Mouse (Mus musculus) CH12.LX (cell line): Measurements from ENCODE around the gene 4930522H14Rik. TPM values are rescaled to one million over a fixed set of nuclear protein-coding genes. Genes with fewer than 3 reads are reported as not detected.

Experiments used
- DNase-seq: peaks from one replicate; pipeline ENCODE4 v3.0.0-alpha.2; 2013; ENCODE audit errors: extremely low read depth
- H3K27ac ChIP-seq: 2 replicates; pipeline ENCODE4 v1.5.1; 2012; ENCODE audit warnings: low read depth, mild to moderate bottlenecking, control low read depth, moderate library complexity; ENCODE audit not compliant: insufficient read depth
- H3K27me3 ChIP-seq: replicated peaks from 2 replicates; pipeline ENCODE3; 2012; ENCODE audit warnings: inconsistent platforms
- H3K36me3 ChIP-seq, 2 experiments: replicated peaks in 1 of 2; 2 replicates each; pipeline versions ENCODE3 to v1.6.1; 2012; ENCODE audit warnings: inconsistent platforms in 1 of 2, low read length in 1 of 2, mild to moderate bottlenecking in 1 of 2, mixed read lengths in 1 of 2, moderate library complexity in 1 of 2; ENCODE audit not compliant: control insufficient read depth in 1 of 2, insufficient read depth in 1 of 2
- H3K4me1 ChIP-seq, 2 experiments: 2 replicates each; pipeline ENCODE4 v1.6.1; 2012; ENCODE audit warnings: inconsistent platforms in 1 of 2, moderate library complexity in 1 of 2; ENCODE audit not compliant: insufficient read depth in 2 of 2, control insufficient read depth in 1 of 2
- H3K4me2 ChIP-seq: 2 replicates; pipeline ENCODE4 v1.6.1; 2012; ENCODE audit warnings: low read depth, mild to moderate bottlenecking, control low read depth; ENCODE audit not compliant: poor library complexity, insufficient read depth, severe bottlenecking
- H3K4me3 ChIP-seq, 3 experiments: fragments of 150-350 bp in 1 of 3; sonication (generic) in 1 of 3; replicated peaks in 1 of 3; 2 replicates each; pipeline versions ENCODE3 to v1.5.1; 2011 to 2012; ENCODE audit warnings: low read depth in 2 of 3, low read length in 2 of 3, mild to moderate bottlenecking in 2 of 3, moderate library complexity in 2 of 3, control low read depth in 1 of 3, improper control_type of control experiment in 1 of 3, inconsistent platforms in 1 of 3, mixed read lengths in 1 of 3; ENCODE audit not compliant: poor library complexity in 1 of 3
- H3K79me2 ChIP-seq: replicated peaks from 2 replicates; pipeline ENCODE4 v1.6.1; 2012; ENCODE audit warnings: mild to moderate bottlenecking, moderate library complexity; ENCODE audit not compliant: control insufficient read depth, poor library complexity, insufficient read depth, severe bottlenecking; ENCODE audit errors: extremely low read depth
- H3K9ac ChIP-seq: 2 replicates; pipeline ENCODE4 v1.6.1; 2012; ENCODE audit warnings: low read depth, mild to moderate bottlenecking, control low read depth, moderate library complexity; ENCODE audit not compliant: insufficient read depth
- H3K9me3 ChIP-seq: replicated peaks from 2 replicates; pipeline ENCODE3; 2012; ENCODE audit warnings: low read length, inconsistent platforms, mixed read lengths
- BHLHE40 ChIP-seq: IDR thresholded peaks from 2 replicates; pipeline ENCODE4 v1.6.1; 2011; ENCODE audit warnings: mild to moderate bottlenecking, low read depth, low read length, improper control_type of control experiment
- CHD1 ChIP-seq: IDR thresholded peaks from 2 replicates; pipeline ENCODE4 v1.6.1; 2012; ENCODE audit warnings: low read depth, low read length, improper control_type of control experiment, inconsistent platforms
- CHD2 ChIP-seq: IDR thresholded peaks from 2 replicates; pipeline ENCODE4 v1.6.1; 2011; ENCODE audit warnings: low read length, improper control_type of control experiment
- CTCF ChIP-seq, 2 experiments: IDR thresholded peaks in 1 of 2; conservative IDR thresholded peaks in 1 of 2; 2 replicates each; pipeline ENCODE4 v1.5.1; 2011 to 2012; ENCODE audit warnings: low read depth in 2 of 2, low read length in 2 of 2, improper control_type of control experiment in 1 of 2, inconsistent platforms in 1 of 2, mild to moderate bottlenecking in 1 of 2, moderate library complexity in 1 of 2
- E2F4 ChIP-seq: IDR thresholded peaks from 2 replicates; pipeline ENCODE4 v1.6.1; 2011; ENCODE audit warnings: low read depth, low read length, improper control_type of control experiment; ENCODE audit not compliant: insufficient replicate concordance
- GABPA ChIP-seq: IDR thresholded peaks from 2 replicates; pipeline ENCODE4 v1.6.1; 2012; ENCODE audit warnings: low read depth, low read length, improper control_type of control experiment, inconsistent platforms; ENCODE audit not compliant: insufficient replicate concordance
- HCFC1 ChIP-seq: IDR thresholded peaks from 2 replicates; pipeline ENCODE4 v1.6.1; 2012; ENCODE audit warnings: low read depth, mild to moderate bottlenecking, inconsistent platforms, low read length, improper control_type of control experiment
- JUN ChIP-seq: IDR thresholded peaks from 2 replicates; pipeline ENCODE4 v1.6.1; 2011; ENCODE audit warnings: low read depth, mild to moderate bottlenecking, low read length, improper control_type of control experiment, moderate library complexity; ENCODE audit not compliant: insufficient read depth
- JUND ChIP-seq: conservative IDR thresholded peaks from 2 replicates; pipeline ENCODE4 v1.6.1; 2011; ENCODE audit warnings: low read depth, low read length, improper control_type of control experiment
- KAT2A ChIP-seq: IDR thresholded peaks from 2 replicates; pipeline ENCODE4 v1.6.1; 2012; ENCODE audit warnings: low read length, improper control_type of control experiment, inconsistent platforms; ENCODE audit not compliant: insufficient replicate concordance
- MAFK ChIP-seq: IDR thresholded peaks from 2 replicates; pipeline ENCODE4 v1.6.1; 2011; ENCODE audit warnings: low read length, improper control_type of control experiment; ENCODE audit not compliant: insufficient replicate concordance
- MAX ChIP-seq: IDR thresholded peaks from 2 replicates; pipeline ENCODE4 v1.6.1; 2011; ENCODE audit warnings: low read length, improper control_type of control experiment
- MAZ ChIP-seq: IDR thresholded peaks from 2 replicates; pipeline ENCODE4 v1.6.1; 2012; ENCODE audit warnings: low read depth, mild to moderate bottlenecking, inconsistent platforms, low read length, improper control_type of control experiment, moderate library complexity
- MEF2A ChIP-seq: IDR thresholded peaks from 2 replicates; pipeline ENCODE4 v1.6.1; 2014; ENCODE audit warnings: low read depth, mild to moderate bottlenecking, inconsistent platforms, low read length, improper control_type of control experiment, borderline replicate concordance
- MYC ChIP-seq: IDR thresholded peaks from 2 replicates; pipeline ENCODE4 v1.6.1; 2011; ENCODE audit warnings: low read depth, mild to moderate bottlenecking, improper control_type of control experiment, low read length
- PAX5 ChIP-seq: IDR thresholded peaks from 2 replicates; pipeline ENCODE4 v1.6.1; 2012; ENCODE audit warnings: low read length, inconsistent platforms, mixed read lengths
- POLR2A ChIP-seq: IDR thresholded peaks from 2 replicates; pipeline ENCODE4 v1.6.1; 2011; ENCODE audit warnings: low read depth, mild to moderate bottlenecking, improper control_type of control experiment, low read length
- POLR2AphosphoS2 ChIP-seq: IDR thresholded peaks from 2 replicates; pipeline ENCODE4 v1.6.1; 2011; ENCODE audit warnings: low read depth, low read length, improper control_type of control experiment
- RCOR1 ChIP-seq: conservative IDR thresholded peaks from 2 replicates; pipeline ENCODE4 v1.6.1; 2012; ENCODE audit warnings: low read depth, mild to moderate bottlenecking, inconsistent platforms, low read length, improper control_type of control experiment
- SMC3 ChIP-seq: IDR thresholded peaks from 2 replicates; pipeline ENCODE4 v1.6.1; 2011; ENCODE audit warnings: low read depth, low read length, improper control_type of control experiment
- TBP ChIP-seq: conservative IDR thresholded peaks from 2 replicates; pipeline ENCODE4 v1.6.1; 2011; ENCODE audit warnings: low read depth, low read length, improper control_type of control experiment
- TCF12 ChIP-seq: IDR thresholded peaks from 2 replicates; pipeline ENCODE4 v1.6.1; 2014; ENCODE audit warnings: low read depth, mild to moderate bottlenecking, inconsistent platforms, low read length, improper control_type of control experiment
- UBTF ChIP-seq: IDR thresholded peaks from 2 replicates; pipeline ENCODE4 v1.6.1; 2012; ENCODE audit warnings: low read depth, mild to moderate bottlenecking, inconsistent platforms, low read length, improper control_type of control experiment, moderate library complexity
- USF2 ChIP-seq: conservative IDR thresholded peaks from 2 replicates; pipeline ENCODE4 v1.6.1; 2011; ENCODE audit warnings: low read depth, low read length, improper control_type of control experiment
- ZC3H11A ChIP-seq: IDR thresholded peaks from 2 replicates; pipeline ENCODE4 v1.6.1; 2012; ENCODE audit warnings: low read depth, mild to moderate bottlenecking, inconsistent platforms, low read length, improper control_type of control experiment
- ZKSCAN1 ChIP-seq: IDR thresholded peaks from 2 replicates; pipeline ENCODE4 v1.6.1; 2012; ENCODE audit warnings: low read depth, inconsistent platforms, low read length, improper control_type of control experiment, borderline replicate concordance
- ZMIZ1 ChIP-seq: IDR thresholded peaks from 2 replicates; pipeline ENCODE4 v1.6.1; 2012; ENCODE audit warnings: low read depth, mild to moderate bottlenecking, inconsistent platforms, low read length, improper control_type of control experiment
- dilution Hi-C: fragments of 300-500 bp; cut with MboI; formaldehyde crosslinking; loops from 2 replicates; pipeline ENCODE4 v1.14.3; 2020; ENCODE audit warnings: low sequenced_read_pairs; ENCODE audit not compliant: extremely low pct_unique_long_range_greater_than_20kb, extremely low pct_ligation_motif_present
- in situ Hi-C: fragments of 300-500 bp; cut with MboI; formaldehyde crosslinking; loops from 3 replicates; pipeline ENCODE4 v1.14.3; 2019; ENCODE audit warnings: low sequenced_read_pairs, low pct_ligation_motif_present, low pct_unique_long_range_greater_than_20kb, mixed read lengths
- polyA plus RNA-seq: library from polyadenylated mRNA; unstranded; fragments of >175 nt; gene quantifications from 2 replicates; pipeline ENCODE4 v1.2.1, GENCODE M21; 2012; ENCODE audit warnings: low read depth; ENCODE audit not compliant: insufficient read length
- total RNA-seq, 2 experiments: library from RNA; depleted of rRNA; stranded (reverse); fragments of 300-350 nt in 1 of 2; fragments of >200 nt in 1 of 2; gene quantifications; 2 replicates each; pipeline ENCODE4 v1.2.3; 2012 to 2014

Gene 4930522H14Rik
- total and polyA plus RNA-seq, 3 experiments: not detected

DNA sequence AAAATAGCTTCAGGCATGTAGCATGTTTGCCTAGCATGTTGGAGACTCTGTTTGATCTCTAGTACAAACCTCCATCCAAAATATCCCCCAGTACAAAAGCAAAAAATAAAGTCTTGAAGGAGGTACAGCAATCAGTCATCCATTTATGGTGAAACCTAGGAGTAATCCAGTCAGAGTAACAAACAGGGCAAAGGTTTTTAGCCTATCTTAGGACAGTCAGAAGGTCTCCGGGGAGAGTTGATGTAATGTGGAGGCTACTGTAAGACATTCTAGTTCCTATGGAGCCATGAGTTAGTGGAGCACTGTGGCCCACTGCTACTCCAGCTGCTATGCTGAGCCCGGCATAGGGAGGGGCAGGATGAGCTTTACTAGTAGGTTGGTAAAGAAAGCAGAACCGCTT lies 58.5 kb downstream of the 4930522H14Rik start:
- TF ChIP-seq E2F4: no peak
- no peak for TF ChIP-seq MAX
- no peak for TF ChIP-seq POLR2AphosphoS2
- TF ChIP-seq KAT2A: no peak
- no peak for TF ChIP-seq CHD2
- no peak for TF ChIP-seq UBTF
- no peak for TF ChIP-seq JUND
- no peak for TF ChIP-seq GABPA
- TF ChIP-seq BHLHE40: no peak
- no peak for TF ChIP-seq POLR2A
- no peak for TF ChIP-seq HCFC1
- no peak for TF ChIP-seq PAX5
- no peak for TF ChIP-seq TCF12
- no peak for TF ChIP-seq MAZ
- TF ChIP-seq MYC: no peak
- TF ChIP-seq RCOR1: no peak
- no peak for TF ChIP-seq ZKSCAN1
- TF ChIP-seq JUN: no peak
- TF ChIP-seq ZC3H11A: no peak
- no peak for TF ChIP-seq TBP
- Histone ChIP-seq H3K27ac (no peak overlapping the region), H3K4me3 (no peak overlapping the region), H3K9me3 (no peaks in the 10 kb centered on the region), H3K79me2 (peaks cover 38% of the 10 kb centered on the region), H3K36me3 (peaks cover 3 to 23% of the 10 kb centered on the region in 2 experiments), H3K27me3 (peaks cover 6% of the 10 kb centered on the region), H3K4me2 (no peak overlapping the region), H3K4me1 (peaks cover 0 to 36% of the 10 kb centered on the region in 2 experiments; a peak in 2 of 4 replicates), H3K9ac (no peak overlapping the region)
- no peak for DNase-seq
- dilution Hi-C loops (no loop called here), in situ Hi-C loops (no loop called here)

- no peak for TF ChIP-seq TBP
- TF ChIP-seq MAFK: no peak
- no peak for TF ChIP-seq CHD1
- no peak for TF ChIP-seq PAX5
- TF ChIP-seq MEF2A: no peak
- TF ChIP-seq CHD2: no peak
- no peak for TF ChIP-seq KAT2A
- no peak for TF ChIP-seq POLR2AphosphoS2
- no peak for TF ChIP-seq BHLHE40
- TF ChIP-seq SMC3: no peak
- no peak for TF ChIP-seq UBTF
- TF ChIP-seq ZMIZ1: no peak
- no peak for TF ChIP-seq USF2
- TF ChIP-seq CTCF (conservative IDR thresholded peaks at IDR 0.05 in 1 of 2, IDR thresholded peaks at IDR 0.05 in 1 of 2; ENCODE audit: low read depth in 2 of 2, low read length in 2 of 2): no peak
- TF ChIP-seq GABPA: no peak
- Histone ChIP-seq H3K79me2 (peaks cover 41% of the 10 kb centered on the region), H3K27ac (no peak overlapping the region), H3K9me3 (no peaks in the 10 kb centered on the region), H3K4me3 (no peak overlapping the region), H3K27me3 (no peaks in the 10 kb centered on the region), H3K4me1 (peaks cover 0 to 33% of the 10 kb centered on the region in 2 experiments; a peak in 2 of 4 replicates), H3K36me3 (peaks cover 3 to 23% of the 10 kb centered on the region in 2 experiments), H3K4me2 (no peak overlapping the region), H3K9ac (no peak overlapping the region)
- in situ Hi-C loops: no loop called here
- dilution Hi-C loops: no loop called here
- no peak for DNase-seq
Observed at GRCm38 (mm10) chr4:109471606-109472005, 59.5 kb downstream of the 4930522H14Rik start.
